Mouse (Mus musculus): ENCODE results near the gene Erbb2. TPM values are rescaled to one million over a fixed set of nuclear protein-coding genes. Genes with fewer than 3 reads are reported as not detected.

Erbb2 gene
- total RNA-seq, 1 experiment from 2014 or later, result 0.23 TPM

DNA sequence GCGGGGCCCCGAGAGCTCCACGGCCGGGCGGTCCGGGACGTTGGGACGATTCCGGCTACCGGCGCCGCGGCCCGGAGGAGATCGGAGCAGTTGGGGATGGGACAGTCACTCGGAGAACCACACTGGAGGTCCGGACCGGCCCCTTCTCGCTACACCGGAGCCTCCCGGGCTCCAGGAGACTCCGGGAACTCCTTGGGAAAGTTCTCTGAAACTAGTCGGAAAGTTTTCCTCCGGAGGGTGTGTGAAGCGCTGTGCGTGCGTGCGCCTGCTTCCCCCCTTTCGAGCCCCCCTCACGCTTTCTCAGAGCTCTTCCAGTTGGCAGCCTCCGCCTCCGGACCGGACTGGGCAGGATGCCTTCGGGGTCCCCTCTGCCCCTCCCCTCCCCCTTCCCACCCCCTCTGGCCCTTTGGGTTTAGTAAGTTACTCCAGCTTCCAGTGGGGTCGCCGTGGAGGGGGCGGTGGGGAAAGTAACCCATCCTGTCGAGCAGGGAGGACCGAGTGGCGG is 579 bp downstream of the Erbb2 start:
- no peak for ATAC-seq (ENCODE audit: extremely low read depth, insufficient number of reproducible peaks, low FRiP score, poor library complexity, severe bottlenecking)

GRCm38 (mm10) chr11:98413731-98414130 is 1.5 kb downstream of the Erbb2 start:
- ATAC-seq (ENCODE audit: extremely low read depth, insufficient number of reproducible peaks, low FRiP score, poor library complexity, severe bottlenecking), result no peak

GRCm38 (mm10) chr11:98414162-98414561 is 1.9 kb downstream of the Erbb2 start:
- ATAC-seq (ENCODE audit: extremely low read depth, insufficient number of reproducible peaks, low FRiP score, poor library complexity, severe bottlenecking), result no peak

DNA sequence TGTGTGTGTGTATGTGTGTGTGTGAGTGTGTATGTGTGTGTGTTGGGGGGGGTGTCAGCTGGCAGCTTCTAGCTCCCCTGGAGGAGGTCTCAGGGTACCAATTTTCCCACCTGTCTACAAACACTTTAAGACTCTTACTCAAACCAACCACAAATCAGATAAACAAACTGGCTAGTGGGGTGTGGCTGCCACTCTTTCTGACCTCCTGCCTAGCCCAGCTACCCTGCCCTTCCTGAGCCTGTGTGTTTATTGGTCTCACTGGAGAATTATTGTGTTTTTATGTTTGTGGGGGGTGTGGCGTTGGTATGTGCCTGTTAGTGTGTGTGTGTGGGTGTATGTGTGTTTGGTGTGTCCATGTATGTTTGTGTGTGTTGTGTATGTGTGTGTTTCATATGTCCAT is 4.8 kb downstream of the Erbb2 start:
- no peak for ATAC-seq (ENCODE audit: extremely low read depth, insufficient number of reproducible peaks, low FRiP score, poor library complexity, severe bottlenecking)

GRCm38 (mm10) chr11:98418273-98418672 is 6.0 kb downstream of the Erbb2 start:
- no peak for ATAC-seq (ENCODE audit: extremely low read depth, insufficient number of reproducible peaks, low FRiP score, poor library complexity, severe bottlenecking)

GRCm38 (mm10) chr11:98418939-98419547 is 6.8 kb downstream of the Erbb2 start:
- ATAC-seq (ENCODE audit: extremely low read depth, insufficient number of reproducible peaks, low FRiP score, poor library complexity, severe bottlenecking), result no peak

GRCm38 (mm10) chr11:98426592-98426991 is 14.3 kb downstream of the Erbb2 start:
- no peak for ATAC-seq (ENCODE audit: extremely low read depth, insufficient number of reproducible peaks, low FRiP score, poor library complexity, severe bottlenecking)

DNA sequence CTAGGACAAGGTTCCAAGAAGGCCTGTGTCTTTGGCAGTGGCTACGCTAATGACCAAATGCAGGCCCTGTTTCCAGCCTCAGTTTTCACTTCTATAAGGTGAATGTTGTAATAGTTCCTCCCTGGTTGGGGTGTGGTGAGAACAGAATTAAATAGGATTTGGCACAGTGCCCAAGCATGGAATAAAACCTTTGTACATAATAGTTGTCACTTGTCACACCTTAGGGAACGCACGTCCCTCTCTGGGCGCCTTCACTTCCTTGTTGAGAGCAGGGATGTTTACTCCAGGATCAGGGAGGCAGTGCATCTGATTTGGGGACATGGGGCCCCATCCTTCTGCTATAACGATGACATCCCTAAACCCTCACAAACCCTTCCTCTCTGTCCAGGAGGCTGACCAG is 16.2 kb downstream of the Erbb2 start:
- ATAC-seq (ENCODE audit: extremely low read depth, insufficient number of reproducible peaks, low FRiP score, poor library complexity, severe bottlenecking), result no peak

DNA sequence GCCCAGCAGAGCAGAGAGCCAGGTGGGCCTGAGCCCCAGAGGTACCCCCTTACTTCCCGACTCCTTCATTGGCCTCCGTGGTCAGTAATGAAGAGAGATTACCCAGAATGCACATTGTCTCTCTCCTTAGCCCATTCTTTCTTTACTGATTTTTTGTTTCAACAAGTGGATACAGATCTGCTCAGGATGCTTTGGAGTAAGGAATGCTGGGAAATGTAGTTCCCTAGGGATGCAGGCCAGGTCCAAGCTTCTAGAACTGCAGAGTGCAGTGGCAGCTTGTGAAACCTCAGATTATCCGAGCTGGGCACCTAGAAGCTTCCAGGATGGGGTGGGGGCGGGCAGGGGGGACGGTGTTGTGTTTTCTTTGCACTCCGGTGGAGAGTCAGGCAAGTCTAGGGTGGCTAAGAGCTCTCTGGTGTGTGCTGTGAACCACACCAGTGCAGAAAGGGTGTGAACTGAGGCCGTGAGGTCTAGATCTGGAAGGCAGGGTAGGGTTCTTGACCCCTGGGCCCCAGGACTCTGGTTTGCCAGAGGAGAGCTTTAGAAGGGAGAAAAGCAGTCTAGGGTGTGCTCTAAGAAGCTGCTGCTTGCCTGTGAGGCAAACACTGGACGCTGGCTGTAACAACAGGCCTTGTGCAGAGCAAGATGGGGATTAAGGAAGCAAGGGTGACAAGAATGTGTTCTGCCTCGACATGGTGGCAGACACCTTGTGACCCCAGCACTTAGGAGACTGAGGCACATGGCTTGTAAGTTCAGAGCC is 19.7 kb downstream of the Erbb2 start:
- no peak for ATAC-seq (ENCODE audit: extremely low read depth, insufficient number of reproducible peaks, low FRiP score, poor library complexity, severe bottlenecking)

- ATAC-seq (ENCODE audit: extremely low read depth, insufficient number of reproducible peaks, low FRiP score, poor library complexity, severe bottlenecking), result no peak
Measured at GRCm38 (mm10) chr11:98435723-98436122, 23.5 kb downstream of the Erbb2 start.

- no peak for ATAC-seq (ENCODE audit: extremely low read depth, insufficient number of reproducible peaks, low FRiP score, poor library complexity, severe bottlenecking)
Measured at GRCm38 (mm10) chr11:98437441-98437840, 25.2 kb downstream of the Erbb2 start.

- peak; percentile 84 for ATAC-seq (ENCODE audit: extremely low read depth, insufficient number of reproducible peaks, low FRiP score, poor library complexity, severe bottlenecking)
Measured at GRCm38 (mm10) chr11:98438331-98439158, 26.3 kb downstream of the Erbb2 start, which contains the start of gene Mien1. Gene Mien1 (minus strand): TSS chr11:98438991.

DNA sequence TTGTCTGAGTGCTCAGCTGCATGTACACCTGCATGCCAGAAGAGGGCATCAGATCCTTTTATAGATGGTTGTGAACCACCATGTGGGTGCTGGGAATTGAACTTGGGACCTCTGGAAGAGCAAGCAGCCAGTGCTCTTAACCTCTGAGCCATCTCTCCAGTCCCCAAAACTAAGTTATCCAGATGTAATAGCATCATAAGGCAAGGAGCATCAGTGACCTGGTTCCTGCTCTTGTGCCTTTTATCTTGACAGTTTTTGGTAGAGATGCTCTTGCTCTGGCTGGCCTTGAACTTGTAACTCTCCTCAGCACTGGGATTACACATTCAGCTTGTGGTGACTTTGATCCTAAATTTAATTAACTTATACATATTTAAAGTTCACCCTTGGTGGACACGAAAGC is 31.4 kb downstream of the Erbb2 start:
- ATAC-seq (ENCODE audit: extremely low read depth, insufficient number of reproducible peaks, low FRiP score, poor library complexity, severe bottlenecking), result no peak

DNA sequence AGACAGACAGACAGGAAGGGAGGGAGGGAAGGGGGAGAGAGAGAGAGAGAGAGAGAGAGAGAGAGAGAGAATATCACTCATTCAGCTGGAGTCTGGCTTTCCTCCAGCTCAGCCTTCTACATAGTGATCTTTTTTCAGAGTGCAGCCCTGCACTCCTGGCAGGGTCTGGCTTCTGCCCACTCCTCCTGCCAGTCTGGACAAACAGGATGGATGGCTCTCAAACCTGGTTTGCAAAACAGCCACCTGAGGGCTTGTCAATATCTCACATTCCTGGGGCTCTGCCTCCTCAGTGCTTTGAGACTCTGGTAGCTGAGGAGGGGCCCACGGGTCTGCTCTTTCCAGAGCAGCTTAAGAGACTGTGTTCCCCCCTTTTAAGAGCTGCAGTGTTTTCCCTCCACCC is 33.0 kb downstream of the Erbb2 start:
- ATAC-seq (ENCODE audit: extremely low read depth, insufficient number of reproducible peaks, low FRiP score, poor library complexity, severe bottlenecking), result no peak

- no peak for ATAC-seq (ENCODE audit: extremely low read depth, insufficient number of reproducible peaks, low FRiP score, poor library complexity, severe bottlenecking)
Measured at GRCm38 (mm10) chr11:98445679-98446078, 33.4 kb downstream of the Erbb2 start.

- no peak for ATAC-seq (ENCODE audit: extremely low read depth, insufficient number of reproducible peaks, low FRiP score, poor library complexity, severe bottlenecking)
Measured at GRCm38 (mm10) chr11:98446213-98446561, 33.9 kb downstream of the Erbb2 start, which contains the start of gene Grb7. Gene Grb7 (plus strand): TSS chr11:98446394.

DNA sequence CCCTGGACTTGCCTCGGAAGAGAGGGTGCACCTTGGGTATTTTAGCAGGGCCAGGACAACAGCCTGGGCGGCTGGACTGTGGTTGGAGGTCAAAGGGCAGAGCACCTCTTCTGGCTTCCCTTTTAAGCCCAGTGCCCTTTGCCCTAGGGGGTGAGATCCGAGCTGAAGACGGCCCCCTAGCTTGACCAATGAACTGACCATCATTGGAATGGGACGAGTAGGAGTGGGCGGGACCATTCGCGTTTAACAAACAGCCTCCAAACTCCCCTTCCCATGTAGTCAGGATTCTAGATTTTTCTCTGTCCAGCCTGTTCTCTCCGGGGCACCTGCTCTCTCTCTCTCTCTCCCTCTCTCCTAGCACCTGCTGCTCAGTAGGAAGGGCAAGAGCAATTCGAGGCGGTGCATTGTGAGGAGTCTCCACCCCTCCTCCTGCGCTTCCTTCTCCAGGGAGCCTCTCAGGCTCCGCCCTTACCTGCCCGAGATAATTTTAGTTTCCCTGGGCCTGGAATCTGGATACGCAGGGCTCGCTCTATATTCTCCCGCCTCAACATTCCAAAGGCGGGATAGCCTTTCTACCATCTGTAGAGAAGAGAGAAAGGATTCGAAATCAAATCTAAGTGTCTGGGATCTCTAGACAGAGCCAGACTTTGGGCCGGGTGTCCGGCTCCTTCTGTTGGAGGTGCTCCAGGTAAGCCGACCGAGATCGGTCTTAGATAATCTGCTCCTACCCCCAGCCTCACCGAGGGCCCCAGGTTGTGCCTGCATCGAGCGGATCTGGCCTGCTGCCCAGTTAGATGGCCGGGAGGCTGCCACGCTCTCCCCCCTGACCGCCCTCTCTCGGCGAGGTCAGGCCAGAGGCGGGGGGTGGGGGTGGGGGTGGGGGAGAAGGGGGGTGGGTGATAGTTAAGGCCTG is 34.5 kb downstream of the Erbb2 start:
- no peak for ATAC-seq (ENCODE audit: extremely low read depth, insufficient number of reproducible peaks, low FRiP score, poor library complexity, severe bottlenecking)

DNA sequence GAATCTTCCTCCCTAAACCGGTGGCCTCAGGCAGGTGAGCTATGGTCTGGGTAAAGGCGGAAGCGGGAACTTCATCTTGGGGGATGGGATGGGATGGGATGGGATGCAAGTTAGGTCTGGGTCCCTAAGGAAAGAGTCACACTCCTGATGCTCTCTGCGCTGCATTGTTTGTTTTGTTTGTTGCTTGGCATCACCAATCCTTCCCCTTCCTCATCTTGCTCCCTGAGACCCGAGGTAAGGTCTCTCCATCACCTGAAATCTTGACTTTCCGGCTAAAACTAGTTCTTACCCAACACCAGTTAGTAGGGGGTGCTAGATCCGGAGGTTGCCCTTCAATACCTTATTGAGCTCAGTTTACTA is 35.2 kb downstream of the Erbb2 start:
- ATAC-seq (ENCODE audit: extremely low read depth, insufficient number of reproducible peaks, low FRiP score, poor library complexity, severe bottlenecking), result no peak

Measured in neutrophil, adult 5-6 weeks (primary cell).